Mouse (Mus musculus) heart, embryonic 14.5 days (tissue): Measurements from ENCODE around the gene Tacc2. TPM values are rescaled to one million over a fixed set of nuclear protein-coding genes. Genes with fewer than 3 reads are reported as not detected.
"Not testable (repeated sequence)": the region's sequence is repeated elsewhere in the genome, so short reads cannot be mapped to it uniquely, and the experiment has no call there.

ENCODE experiments used
- ATAC-seq: fragments of 200-750 bp; cut with Nextera tagmentation; 2 replicates; pipeline ENCODE4 v1.8.0; 2017; ENCODE audit warnings: low read depth, moderate TSS enrichment; ENCODE audit not compliant: insufficient number of reproducible peaks, insufficient read depth, low FRiP score
- H3K27ac ChIP-seq, 2 experiments: fragments of 200-500 bp in 1 of 2; fragments of 300-500 bp in 1 of 2; sonication (generic) in 1 of 2; replicated peaks in 1 of 2; 2 replicates each; pipeline ENCODE4 v1.5.1; 2012 to 2014; ENCODE audit warnings: low read depth in 2 of 2, low read length in 2 of 2, control low read depth in 1 of 2, mild to moderate bottlenecking in 1 of 2, mixed read lengths in 1 of 2; ENCODE audit not compliant: control insufficient read depth in 1 of 2, insufficient read depth in 1 of 2
- H3K27me3 ChIP-seq: fragments of 300-500 bp; sonication (generic); 2 replicates; pipeline ENCODE4 v1.6.1; 2014; ENCODE audit warnings: mild to moderate bottlenecking, low read length, control low read depth; ENCODE audit not compliant: control insufficient read depth, insufficient read depth
- H3K36me3 ChIP-seq: fragments of 300-500 bp; sonication (generic); 2 replicates; pipeline ENCODE4 v1.6.1; 2014; ENCODE audit warnings: mild to moderate bottlenecking, control low read depth, low read length, mixed read lengths; ENCODE audit not compliant: control insufficient read depth, insufficient read depth
- H3K4me1 ChIP-seq, 2 experiments: fragments of 200-500 bp in 1 of 2; fragments of 300-500 bp in 1 of 2; sonication (generic) in 1 of 2; 2 replicates each; pipeline ENCODE4 v1.6.1; 2012 to 2014; ENCODE audit warnings: low read length in 2 of 2, control low read depth in 1 of 2, mixed read lengths in 1 of 2; ENCODE audit not compliant: control insufficient read depth in 2 of 2, insufficient read depth in 2 of 2
- H3K4me2 ChIP-seq: fragments of 300-500 bp; sonication (generic); 2 replicates; pipeline ENCODE4 v1.6.1; 2014; ENCODE audit warnings: mild to moderate bottlenecking, low read length
- H3K4me3 ChIP-seq, 2 experiments: fragments of 200-500 bp in 1 of 2; fragments of 300-500 bp in 1 of 2; sonication (generic) in 1 of 2; 2 replicates each; pipeline ENCODE4 v1.5.1; 2012 to 2014; ENCODE audit warnings: low read length in 2 of 2, mild to moderate bottlenecking in 2 of 2, control low read depth in 1 of 2, low read depth in 1 of 2, moderate library complexity in 1 of 2; ENCODE audit not compliant: control insufficient read depth in 1 of 2, insufficient read depth in 1 of 2
- H3K9ac ChIP-seq: fragments of 300-500 bp; sonication (generic); 2 replicates; pipeline ENCODE4 v1.6.1; 2014; ENCODE audit warnings: mild to moderate bottlenecking, low read length
- H3K9me3 ChIP-seq: fragments of 300-500 bp; sonication (generic); 2 replicates; pipeline ENCODE4 v1.6.1; 2016; ENCODE audit warnings: low read length, control low read depth; ENCODE audit not compliant: control insufficient read depth
- WGBS: fragments of 180-500 bp; shearing (Covaris S2); extraction: QIAGEN DNeasy Blood & Tissue Kit; methylation state at CpG from one replicate; pipeline ENCODE4 v1.1.7; 2014; 5-methylcytosine and 5-hydroxymethylcytosine counted together
- polyA plus RNA-seq: library from polyadenylated mRNA; unstranded; fragments of >200 nt; fragmentation: Nextera tagmentation; extraction: Ambion mirVana; gene quantifications from 2 replicates; pipeline ENCODE4 v1.2.1, GENCODE M21; 2014

The Tacc2 gene
- polyA plus RNA-seq = 55.9 and 56.4 TPM in 2 replicates

DNA sequence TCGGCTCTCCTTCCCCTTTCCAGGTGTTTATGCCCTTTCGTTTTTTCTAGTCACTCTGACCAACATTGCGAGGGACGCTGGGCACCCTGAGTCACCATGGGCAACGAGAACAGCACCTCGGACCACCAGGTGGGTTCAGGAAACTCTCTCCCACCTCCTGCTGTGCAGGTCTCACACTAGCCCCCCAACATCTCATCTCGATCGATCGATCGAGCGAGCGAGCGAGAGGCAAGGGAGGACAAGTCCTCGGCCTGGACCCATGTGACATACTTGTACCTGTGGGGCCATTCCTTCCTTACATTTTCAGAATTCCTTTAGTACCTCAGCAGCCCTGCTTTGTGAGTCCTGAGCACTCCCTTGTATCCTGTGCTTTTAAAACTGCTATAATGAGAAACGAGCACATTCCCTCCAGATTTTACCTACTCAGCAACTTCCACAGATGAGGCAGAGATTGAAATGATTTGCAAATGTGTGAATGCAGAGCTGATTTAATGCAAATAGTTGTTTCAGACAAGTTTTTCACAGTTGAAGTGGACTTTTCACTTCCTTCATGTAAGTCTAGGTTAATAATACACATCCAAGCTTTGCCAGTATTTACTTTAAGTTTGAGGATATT lies at the start of gene Tacc2:
Gene Tacc2 (plus strand): TSS at position 51 of the 616 bp plus-strand sequence.
- Histone ChIP-seq H3K36me3 (no peaks in the 10 kb centered on the region), H3K4me3 (peak within 1 kb of the TSS; percentile 33 to 42), H3K9ac (peak within 1 kb of the TSS; percentile 59), H3K9me3 (no peaks in the 10 kb centered on the region), H3K27ac (no peak within 1 kb of the TSS), H3K4me1 (peaks cover 8 to 12% of the 10 kb centered on the region in 2 experiments; a peak in 3 of 4 replicates), H3K4me2 (peak within 1 kb of the TSS; percentile 70), H3K27me3 (no peaks in the 10 kb centered on the region)
- no peak for ATAC-seq
- 19% methylated on average over 15 of the region's 15 CpGs for WGBS

DNA sequence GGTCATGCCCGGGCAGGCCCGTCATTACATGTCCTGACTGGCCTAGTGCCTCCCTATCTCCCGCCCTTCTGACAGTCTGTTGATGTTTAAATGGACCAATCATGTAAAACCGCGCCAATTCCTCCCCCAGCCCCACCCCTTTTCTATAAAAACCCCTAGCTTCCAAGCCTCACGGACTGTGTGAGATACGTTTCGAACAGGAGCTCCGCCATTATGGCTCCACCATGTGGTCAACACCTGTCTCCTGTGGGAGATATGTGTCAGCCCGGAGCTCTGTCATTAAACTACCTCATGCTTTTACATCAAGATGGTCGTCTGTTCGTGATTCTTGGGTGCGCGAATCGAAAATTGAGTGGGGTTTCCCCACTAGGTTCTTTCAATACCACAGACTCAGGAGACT lies 46.1 kb upstream of the Tacc2 start:
- H3K36me3 ChIP-seq = peaks cover 66% of the 10 kb centered on the region
- not testable (repeated sequence) for H3K9me3 ChIP-seq, H3K27me3 ChIP-seq, H3K4me2 ChIP-seq, H3K4me1 ChIP-seq, H3K4me3 ChIP-seq, ATAC-seq, H3K27ac ChIP-seq, H3K9ac ChIP-seq
- WGBS = 94% methylated on average over 14 of the region's 15 CpGs

DNA sequence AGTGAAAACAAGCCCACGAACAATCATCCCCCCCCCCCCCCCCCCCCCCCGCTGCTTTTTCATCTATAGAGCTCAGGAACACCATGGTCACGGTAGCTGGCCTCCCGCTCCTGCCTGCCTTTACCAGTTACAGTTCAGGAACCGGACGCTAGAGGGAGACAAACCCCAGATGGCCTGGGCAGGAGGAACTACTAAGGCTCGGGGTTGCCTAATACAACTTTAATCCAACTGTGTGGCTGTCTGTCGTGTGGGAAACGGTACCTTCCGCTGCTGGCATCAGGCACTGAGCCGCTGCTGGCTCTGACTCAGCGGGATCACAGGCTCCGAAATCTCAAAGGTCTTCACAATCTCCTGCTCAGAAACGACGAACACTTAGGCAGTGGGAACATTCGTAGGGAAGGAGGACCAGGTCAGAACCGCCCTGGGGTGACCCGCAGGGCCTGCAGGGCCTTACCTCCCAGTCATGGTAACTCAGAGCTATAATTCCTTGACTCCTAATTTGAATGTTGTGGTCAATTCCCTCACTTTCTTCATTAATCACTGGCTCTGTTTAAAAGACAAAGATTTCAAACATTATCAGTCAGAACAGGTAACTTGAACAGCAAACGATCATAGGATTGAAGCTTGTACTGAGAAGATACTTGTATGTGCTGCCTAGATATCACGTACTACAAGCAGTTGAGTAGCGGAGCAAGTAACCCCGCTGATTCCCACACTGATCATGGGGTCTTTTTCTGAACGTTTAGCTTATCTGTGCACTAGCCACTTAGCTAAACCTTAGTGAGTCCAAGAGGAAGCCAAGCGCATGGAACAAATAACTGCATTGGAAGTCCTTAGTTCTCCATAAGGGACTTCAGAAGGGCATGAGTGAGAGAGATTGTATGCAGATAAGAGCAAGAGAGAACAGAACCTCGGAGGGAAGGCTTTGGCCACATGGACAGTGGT lies 43.6 kb upstream of the Tacc2 start:
- Histone ChIP-seq H3K27ac (peak overlapping the region in 1 of 2 experiments; percentile 12; a peak in 2 of 4 replicates), H3K27me3 (no peaks in the 10 kb centered on the region), H3K9me3 (no peaks in the 10 kb centered on the region), H3K4me3 (no peak overlapping the region), H3K9ac (no peak overlapping the region), H3K4me2 (no peak overlapping the region), H3K4me1 (peaks cover 2 to 3% of the 10 kb centered on the region in 2 experiments; a peak in 1 of 4 replicates), H3K36me3 (peaks cover 90% of the 10 kb centered on the region)
- peak; percentile 79; the same call in 1 of the 2 replicates for ATAC-seq
- 40% methylated on average over 24 of the region's 25 CpGs for WGBS

DNA sequence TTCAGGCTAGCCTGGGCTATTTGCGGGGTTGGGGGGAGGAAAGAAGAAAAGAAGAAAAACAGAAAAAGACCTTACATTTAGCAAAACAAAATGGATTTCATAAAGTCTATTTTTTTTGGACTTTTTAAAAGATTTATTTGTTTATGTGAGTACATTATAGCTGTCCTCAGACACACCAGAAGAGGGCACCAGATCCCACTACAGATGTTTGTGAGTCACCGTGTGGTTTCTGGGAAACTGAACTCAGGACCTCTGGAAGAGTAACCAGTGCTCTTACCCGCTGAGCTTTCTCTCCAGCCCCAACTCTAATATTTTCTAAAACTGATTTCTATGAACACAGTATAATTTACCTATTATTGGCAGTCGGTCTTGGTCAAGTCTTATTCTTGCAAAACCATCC lies 42.1 kb upstream of the Tacc2 start:
- H3K9ac ChIP-seq = no peak overlapping the region
- 88% methylated on average over 4 of the region's 4 CpGs for WGBS
- H3K27ac ChIP-seq = no peak overlapping the region
- no peaks in the 10 kb centered on the region for H3K27me3 ChIP-seq
- no peak for ATAC-seq
- H3K9me3 ChIP-seq = no peaks in the 10 kb centered on the region
- H3K4me3 ChIP-seq = no peak overlapping the region
- peaks cover 95% of the 10 kb centered on the region for H3K36me3 ChIP-seq
- H3K4me2 ChIP-seq = no peak overlapping the region
- peaks cover 2 to 3% of the 10 kb centered on the region in 2 experiments; a peak in 2 of 4 replicates for H3K4me1 ChIP-seq

DNA sequence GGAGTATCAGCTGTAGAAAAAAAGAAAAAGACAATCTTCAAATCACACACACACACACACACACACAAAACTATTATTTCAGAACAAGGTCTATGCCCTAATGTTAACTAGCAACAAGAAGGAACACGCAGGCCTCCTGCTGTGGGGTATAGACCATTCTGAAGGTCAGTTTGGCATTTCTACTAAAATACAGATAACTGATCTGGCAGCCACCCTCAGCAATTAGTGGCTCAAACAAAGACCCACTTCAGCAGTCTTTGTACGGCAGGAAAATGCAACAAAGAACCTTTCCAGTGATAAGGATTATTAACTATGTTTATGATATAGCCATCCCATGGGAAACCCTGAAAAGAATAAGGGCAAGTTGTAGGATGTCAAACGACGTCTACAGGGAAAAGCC lies 40.2 kb upstream of the Tacc2 start:
- Histone ChIP-seq H3K9me3 (no peaks in the 10 kb centered on the region), H3K4me1 (peaks cover 2 to 3% of the 10 kb centered on the region in 2 experiments; a peak in 2 of 4 replicates), H3K27ac (no peak overlapping the region), H3K4me2 (no peak overlapping the region), H3K9ac (no peak overlapping the region), H3K27me3 (no peaks in the 10 kb centered on the region), H3K36me3 (peaks cover 94% of the 10 kb centered on the region), H3K4me3 (no peak overlapping the region)
- WGBS = 83% methylated on average over 4 of the region's 4 CpGs
- ATAC-seq = no peak

DNA sequence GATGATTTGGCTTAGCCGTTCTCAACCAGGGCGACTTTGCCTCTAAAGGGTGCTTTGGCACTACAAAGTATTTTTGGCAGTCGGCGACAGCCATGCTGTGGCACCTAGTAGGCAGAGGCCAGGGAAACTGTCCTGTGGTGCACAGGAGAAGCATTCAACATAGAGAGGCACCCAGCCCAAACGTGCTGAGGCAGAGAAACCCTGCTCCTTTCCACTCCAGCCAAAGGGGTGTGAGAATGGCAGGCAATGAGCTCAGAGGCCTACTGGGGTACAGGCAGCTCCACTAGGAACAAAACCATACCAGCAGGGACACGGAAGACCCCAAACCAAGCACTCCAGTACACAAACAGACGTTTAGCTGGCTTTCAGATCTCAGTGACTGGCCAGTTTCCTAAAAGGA lies 37.1 kb upstream of the Tacc2 start:
- WGBS = 68% methylated on average over 7 of the region's 7 CpGs
- peaks cover 97% of the 10 kb centered on the region for H3K36me3 ChIP-seq
- peaks cover 0 to 3% of the 10 kb centered on the region in 2 experiments; a peak in 2 of 4 replicates for H3K4me1 ChIP-seq
- H3K27me3 ChIP-seq = no peaks in the 10 kb centered on the region
- H3K4me3 ChIP-seq = no peak overlapping the region
- no peak overlapping the region for H3K9ac ChIP-seq
- H3K9me3 ChIP-seq = no peaks in the 10 kb centered on the region
- no peak overlapping the region for H3K4me2 ChIP-seq
- H3K27ac ChIP-seq = no peak overlapping the region; a peak in 1 of 4 replicates
- no peak for ATAC-seq

DNA sequence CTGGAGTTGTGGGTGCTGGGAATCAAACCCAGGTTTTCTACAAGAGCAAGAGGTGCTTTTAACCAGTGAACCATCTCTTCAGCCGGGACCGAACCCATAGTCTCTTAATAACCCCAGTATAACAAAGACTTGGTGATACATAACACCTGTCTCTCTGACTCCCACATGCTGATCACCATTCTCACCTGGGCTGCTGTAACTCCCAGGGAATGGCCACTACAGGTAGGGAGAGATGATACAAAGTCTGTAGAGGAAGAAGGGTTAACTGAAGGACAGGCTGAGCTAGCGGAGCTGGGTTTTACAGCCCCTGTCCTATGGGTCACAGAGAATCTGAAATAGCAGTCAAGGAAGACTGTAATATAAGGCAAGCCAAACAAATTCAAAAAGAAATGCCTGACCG lies 34.1 kb upstream of the Tacc2 start:
- 92% methylated on average over 4 of the region's 4 CpGs for WGBS
- no peak for ATAC-seq
- H3K4me2 ChIP-seq = no peak overlapping the region
- peaks cover 0 to 13% of the 10 kb centered on the region in 2 experiments; a peak in 3 of 4 replicates for H3K4me1 ChIP-seq
- peaks cover 71% of the 10 kb centered on the region for H3K36me3 ChIP-seq
- no peak overlapping the region for H3K9ac ChIP-seq
- H3K27ac ChIP-seq = no peak overlapping the region
- no peaks in the 10 kb centered on the region for H3K9me3 ChIP-seq
- H3K27me3 ChIP-seq = no peaks in the 10 kb centered on the region
- H3K4me3 ChIP-seq = no peak overlapping the region
